Mouse (Mus musculus) forebrain, embryonic 15.5 days (tissue): ENCODE results near the gene Bcl2. TPM values are rescaled to one million over a fixed set of nuclear protein-coding genes. Genes with fewer than 3 reads are reported as not detected.
A peak's percentile ranks its signal among the peaks of the same experiment; 100 is the strongest.

ENCODE experiments used
- ATAC-seq: fragments of 200-750 bp; cut with Nextera tagmentation; replicated peaks from 2 replicates; pipeline ENCODE4 v1.8.0; 2017; ENCODE audit warnings: mild to moderate bottlenecking, moderate TSS enrichment, moderate library complexity
- H3K27ac ChIP-seq: fragments of 300-500 bp; sonication (generic); replicated peaks from 2 replicates; pipeline ENCODE4 v1.5.1; 2015; ENCODE audit warnings: mild to moderate bottlenecking, inconsistent platforms
- H3K27me3 ChIP-seq: fragments of 300-500 bp; sonication (generic); 2 replicates; pipeline ENCODE4 v1.6.1; 2015; ENCODE audit warnings: inconsistent platforms
- H3K36me3 ChIP-seq: fragments of 300-500 bp; sonication (generic); 2 replicates; pipeline ENCODE4 v1.6.1; 2015; ENCODE audit warnings: mild to moderate bottlenecking, inconsistent platforms
- H3K4me1 ChIP-seq: fragments of 300-500 bp; sonication (generic); 2 replicates; pipeline ENCODE4 v1.6.1; 2015; ENCODE audit warnings: inconsistent platforms
- H3K4me2 ChIP-seq: fragments of 300-500 bp; sonication (generic); replicated peaks from 2 replicates; pipeline ENCODE4 v1.6.1; 2015; ENCODE audit warnings: mild to moderate bottlenecking, inconsistent platforms
- H3K4me3 ChIP-seq: fragments of 300-500 bp; sonication (generic); 2 replicates; pipeline ENCODE4 v1.5.1; 2015; ENCODE audit warnings: mild to moderate bottlenecking, inconsistent platforms
- H3K9ac ChIP-seq: fragments of 300-500 bp; sonication (generic); replicated peaks from 2 replicates; pipeline ENCODE4 v1.6.1; 2015; ENCODE audit warnings: mild to moderate bottlenecking, inconsistent platforms
- H3K9me3 ChIP-seq: fragments of 300-500 bp; sonication (generic); 2 replicates; pipeline ENCODE4 v1.6.1; 2016; ENCODE audit warnings: inconsistent platforms
- WGBS: fragments of 180-500 bp; shearing (Covaris S2); methylation state at CpG from one replicate; pipeline ENCODE4 v1.1.7; 2015; ENCODE audit warnings: mixed read lengths; 5-methylcytosine and 5-hydroxymethylcytosine counted together
- polyA plus RNA-seq: library from polyadenylated mRNA; unstranded; fragments of >200 nt; fragmentation: Nextera tagmentation; extraction: Ambion mirVana; gene quantifications from 2 replicates; pipeline ENCODE4 v1.2.1, GENCODE M21; 2015

Gene Bcl2
- polyA plus RNA-seq, 1 experiment from 2014 or later = 15.3 TPM

DNA sequence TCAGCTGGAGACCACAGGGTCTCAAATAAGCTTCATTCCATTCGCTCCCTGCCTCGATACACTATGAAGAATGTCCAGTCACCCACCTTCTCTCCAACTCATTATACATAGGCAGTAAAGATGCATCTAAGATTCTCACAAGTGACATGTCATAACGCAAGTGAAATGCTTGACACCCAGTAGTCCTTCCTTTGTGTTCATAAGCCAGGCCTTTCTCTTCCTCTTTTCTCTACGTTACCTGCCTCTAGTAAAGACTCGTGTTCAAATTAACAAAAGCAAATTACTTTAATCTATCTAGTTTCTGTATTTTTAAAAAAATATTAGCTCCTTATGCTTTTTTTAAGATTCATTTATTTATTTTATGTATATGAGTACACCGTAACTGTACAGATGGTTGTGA lies 59.8 kb downstream of the Bcl2 start:
- no peak for ATAC-seq
- H3K27me3 ChIP-seq = no peaks in the 10 kb centered on the region
- no peak overlapping the region for H3K4me2 ChIP-seq
- H3K4me3 ChIP-seq = no peak overlapping the region
- no peak overlapping the region for H3K9ac ChIP-seq
- H3K4me1 ChIP-seq = no peaks in the 10 kb centered on the region
- no peaks in the 10 kb centered on the region for H3K36me3 ChIP-seq
- no peak overlapping the region for H3K27ac ChIP-seq
- no peaks in the 10 kb centered on the region for H3K9me3 ChIP-seq
- 89% methylated on average over 6 of the region's 6 CpGs for WGBS

DNA sequence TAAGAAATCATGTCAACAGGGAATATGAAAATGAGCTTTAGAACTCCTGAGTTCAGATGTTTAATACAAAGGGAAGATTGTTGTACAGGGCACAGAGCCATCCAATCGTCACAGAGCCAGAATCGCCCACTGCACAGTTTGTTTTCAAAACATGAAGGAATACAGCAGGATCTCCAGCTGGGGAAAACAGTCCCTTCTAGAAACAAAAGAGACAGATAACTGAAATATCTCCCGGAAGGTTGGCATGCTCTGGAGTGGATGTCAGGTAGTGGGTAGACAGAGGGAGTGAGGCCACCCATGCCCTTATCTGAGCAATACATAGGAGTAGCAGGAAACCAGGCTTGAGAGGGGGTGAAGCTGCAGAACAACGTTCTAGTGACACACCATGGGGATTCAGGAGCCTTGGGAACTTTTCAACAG lies 60.6 kb downstream of the Bcl2 start:
- WGBS = 43% methylated on average over 4 of the region's 4 CpGs
- Histone ChIP-seq H3K27me3 (no peaks in the 10 kb centered on the region), H3K36me3 (no peaks in the 10 kb centered on the region), H3K4me1 (no peaks in the 10 kb centered on the region), H3K9me3 (no peaks in the 10 kb centered on the region), H3K4me3 (no peak overlapping the region), H3K9ac (no peak overlapping the region), H3K27ac (no peak overlapping the region), H3K4me2 (no peak overlapping the region)
- ATAC-seq = no peak

DNA sequence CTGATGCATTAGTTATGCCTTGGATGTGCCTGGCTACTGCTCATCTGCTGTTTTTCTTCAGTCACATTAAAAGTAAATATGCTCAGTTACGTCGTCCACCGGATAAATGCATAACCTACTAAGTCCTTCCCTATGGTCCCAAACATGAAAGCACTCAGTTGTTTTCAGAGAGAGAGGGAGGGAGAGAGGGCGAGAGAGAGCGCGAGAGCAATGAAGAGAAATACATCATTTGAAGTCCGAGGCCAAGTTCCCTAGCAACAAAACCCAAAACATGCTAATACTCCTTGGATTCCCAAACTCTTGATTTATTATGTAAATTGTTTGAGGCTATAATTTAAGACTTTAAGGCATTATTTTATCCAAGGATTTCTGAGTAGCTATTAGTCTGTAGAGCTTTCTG lies 62.9 kb downstream of the Bcl2 start:
- Histone ChIP-seq H3K9ac (no peak overlapping the region), H3K9me3 (no peaks in the 10 kb centered on the region), H3K4me1 (no peaks in the 10 kb centered on the region), H3K4me2 (no peak overlapping the region), H3K27ac (no peak overlapping the region), H3K4me3 (no peak overlapping the region), H3K27me3 (no peaks in the 10 kb centered on the region), H3K36me3 (no peaks in the 10 kb centered on the region)
- ATAC-seq = no peak
- 39% methylated on average over 7 of the region's 7 CpGs for WGBS

DNA sequence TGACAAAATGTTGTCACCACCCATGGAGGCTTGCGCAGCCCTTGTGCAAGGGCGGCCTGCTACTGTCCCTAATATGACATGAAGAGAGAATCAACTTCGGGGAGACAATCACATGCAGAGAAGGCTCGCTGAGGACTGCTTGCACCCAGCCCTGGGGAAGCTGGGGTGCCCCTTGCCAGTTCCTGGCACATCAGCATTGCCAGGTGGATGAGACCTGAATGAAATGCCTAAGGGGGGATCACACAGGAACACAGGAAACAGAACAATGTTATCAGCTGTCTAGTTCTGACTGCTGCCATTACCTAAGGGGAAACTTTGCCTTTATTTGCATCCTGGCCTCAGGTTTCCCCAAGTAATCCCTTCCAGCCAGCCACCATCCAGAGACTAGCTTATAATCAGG lies 63.6 kb downstream of the Bcl2 start:
- Histone ChIP-seq H3K27ac (no peak overlapping the region), H3K27me3 (no peaks in the 10 kb centered on the region), H3K9me3 (no peaks in the 10 kb centered on the region), H3K4me2 (no peak overlapping the region), H3K9ac (no peak overlapping the region), H3K4me1 (no peaks in the 10 kb centered on the region), H3K4me3 (no peak overlapping the region), H3K36me3 (no peaks in the 10 kb centered on the region)
- ATAC-seq = no peak
- 79% methylated on average over 4 of the region's 4 CpGs for WGBS

DNA sequence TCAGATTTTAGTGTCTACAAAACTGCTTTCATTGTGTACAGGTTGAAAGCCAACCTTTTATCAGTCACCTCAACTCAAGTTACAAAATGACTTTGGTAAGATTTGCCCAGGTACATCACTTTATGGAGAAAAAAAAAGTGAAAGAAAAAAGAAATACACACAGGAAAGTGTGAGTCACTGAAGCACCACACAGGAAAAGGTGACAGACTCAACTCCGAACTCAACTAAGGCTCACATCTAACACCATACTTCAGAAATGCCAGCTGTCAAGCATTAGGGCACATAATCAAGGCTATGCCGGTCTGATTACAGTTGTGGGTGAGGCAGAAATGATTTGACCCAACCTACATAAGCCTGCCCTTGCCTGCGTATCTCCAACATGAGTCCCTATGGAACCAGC lies 66.7 kb downstream of the Bcl2 start:
- Histone ChIP-seq H3K36me3 (no peaks in the 10 kb centered on the region), H3K4me3 (no peak overlapping the region), H3K4me1 (no peaks in the 10 kb centered on the region), H3K27ac (no peak overlapping the region), H3K9ac (no peak overlapping the region), H3K27me3 (no peaks in the 10 kb centered on the region), H3K4me2 (no peak overlapping the region), H3K9me3 (no peaks in the 10 kb centered on the region)
- WGBS = 89% methylated on average over 3 of the region's 3 CpGs
- ATAC-seq = no peak

DNA sequence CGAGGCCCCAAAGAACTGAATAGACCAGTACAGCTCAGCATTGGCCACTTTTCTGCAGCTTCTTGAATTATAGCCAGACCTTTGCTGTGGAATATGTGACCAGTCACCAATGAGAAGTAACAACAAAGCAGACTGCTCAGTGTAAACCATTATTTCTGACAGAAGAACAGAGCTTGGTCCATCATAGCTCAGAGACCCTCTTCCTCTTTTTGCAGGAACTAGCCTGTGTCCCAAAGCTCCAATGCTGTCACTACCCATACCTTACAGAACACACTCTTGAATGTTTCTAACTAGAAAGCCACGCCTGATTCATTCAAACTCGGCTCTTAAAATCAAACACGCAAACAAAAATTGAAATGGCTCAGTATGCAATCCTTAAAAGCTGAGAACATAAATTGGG lies 69.5 kb downstream of the Bcl2 start:
- no peak overlapping the region for H3K27ac ChIP-seq
- H3K27me3 ChIP-seq = no peaks in the 10 kb centered on the region
- H3K9me3 ChIP-seq = no peaks in the 10 kb centered on the region
- H3K36me3 ChIP-seq = no peaks in the 10 kb centered on the region
- H3K4me1 ChIP-seq = no peaks in the 10 kb centered on the region
- 90% methylated on average over 4 of the region's 4 CpGs for WGBS
- no peak overlapping the region for H3K4me3 ChIP-seq
- no peak overlapping the region for H3K4me2 ChIP-seq
- no peak for ATAC-seq
- H3K9ac ChIP-seq = no peak overlapping the region

DNA sequence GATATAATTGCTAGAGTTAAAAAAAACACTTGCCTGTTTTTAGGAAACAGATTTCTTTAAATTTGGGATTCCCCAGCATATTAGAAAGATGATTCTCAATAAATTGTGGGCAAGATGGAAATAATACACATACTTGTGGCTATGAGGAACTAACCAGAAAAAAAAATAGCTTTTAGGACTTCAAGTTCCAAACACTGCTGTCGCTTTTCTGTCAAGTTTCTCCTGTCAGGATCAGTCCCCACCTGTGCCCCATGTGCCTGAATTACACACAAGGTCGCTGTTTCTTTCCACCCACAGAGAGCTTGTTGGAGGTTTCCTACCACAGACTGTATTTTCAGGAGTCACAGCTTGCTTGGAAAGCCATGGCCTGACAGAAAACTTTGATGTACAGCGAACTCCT lies 70.5 kb downstream of the Bcl2 start:
- H3K9ac ChIP-seq = no peak overlapping the region
- H3K9me3 ChIP-seq = no peaks in the 10 kb centered on the region
- no peak overlapping the region for H3K4me2 ChIP-seq
- H3K4me3 ChIP-seq = no peak overlapping the region
- WGBS = 81% methylated on average over 3 of the region's 3 CpGs
- H3K27me3 ChIP-seq = no peaks in the 10 kb centered on the region
- no peak for ATAC-seq
- H3K4me1 ChIP-seq = no peaks in the 10 kb centered on the region
- H3K27ac ChIP-seq = no peak overlapping the region
- H3K36me3 ChIP-seq = no peaks in the 10 kb centered on the region

DNA sequence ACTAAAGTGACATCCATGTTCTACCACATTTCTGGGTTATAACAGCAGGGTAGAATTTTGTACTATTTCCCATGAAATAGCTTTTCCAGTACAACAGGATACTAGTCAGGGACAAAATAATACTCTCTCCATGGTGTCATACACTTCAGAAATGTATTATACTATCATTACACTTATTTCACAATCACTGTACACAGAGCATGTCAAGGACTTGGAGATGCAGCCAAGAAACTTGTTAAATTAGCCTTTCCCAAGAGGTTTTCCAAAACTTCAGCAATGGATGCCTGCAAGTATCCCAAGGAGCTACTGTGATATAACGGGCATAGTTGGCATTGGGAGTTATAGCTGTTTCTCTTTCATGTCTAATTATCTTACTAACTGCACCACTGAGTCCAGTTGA lies 73.5 kb downstream of the Bcl2 start:
- Histone ChIP-seq H3K9me3 (no peaks in the 10 kb centered on the region), H3K4me2 (no peak overlapping the region), H3K27me3 (no peaks in the 10 kb centered on the region), H3K36me3 (no peaks in the 10 kb centered on the region), H3K9ac (no peak overlapping the region), H3K4me1 (no peaks in the 10 kb centered on the region), H3K27ac (no peak overlapping the region), H3K4me3 (no peak overlapping the region)
- no peak for ATAC-seq
- 87% methylated on average over 1 of the region's 1 CpGs for WGBS

DNA sequence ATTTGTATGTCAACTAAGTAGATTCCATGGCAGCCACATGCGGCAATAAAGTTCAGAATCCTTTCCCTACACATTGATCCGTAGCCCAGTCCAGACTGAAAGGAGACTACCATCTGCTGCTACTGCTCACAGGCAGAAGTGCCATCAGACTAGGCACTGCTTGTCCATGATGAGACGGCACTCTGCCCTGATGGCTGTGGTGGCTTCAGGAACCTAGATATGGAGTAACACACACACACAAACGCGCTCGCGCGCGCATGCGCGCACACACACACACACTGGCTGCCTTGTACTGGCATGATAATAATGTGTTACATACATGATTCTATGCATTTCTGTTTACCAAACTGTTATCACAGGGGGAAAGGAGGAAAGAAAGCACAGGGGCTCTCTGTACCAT lies 76.4 kb downstream of the Bcl2 start:
- H3K27me3 ChIP-seq = no peaks in the 10 kb centered on the region
- 87% methylated on average over 11 of the region's 11 CpGs for WGBS

DNA sequence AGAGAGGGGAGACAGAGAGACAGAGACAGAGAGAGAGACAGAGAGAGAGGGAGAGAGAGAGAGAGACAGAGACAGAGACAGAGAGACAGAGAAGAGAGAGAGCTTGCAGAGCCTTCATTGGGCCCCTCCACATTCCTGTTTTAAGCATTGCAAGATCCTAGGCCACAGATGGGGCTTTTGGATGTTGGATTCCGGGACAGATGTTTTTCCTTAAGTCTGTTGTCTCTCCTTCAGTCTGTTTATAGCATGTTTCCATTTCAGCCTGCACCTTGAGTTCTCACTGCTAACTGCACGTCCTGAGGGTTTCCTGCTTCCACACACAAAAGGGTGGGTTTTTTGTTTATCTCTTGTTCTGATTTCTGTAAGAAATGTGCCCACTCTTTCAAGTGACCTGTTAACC lies 77.4 kb downstream of the Bcl2 start:
- Histone ChIP-seq H3K4me2 (no peak overlapping the region), H3K36me3 (no peaks in the 10 kb centered on the region), H3K27ac (no peak overlapping the region), H3K4me3 (no peak overlapping the region), H3K9ac (no peak overlapping the region), H3K27me3 (no peaks in the 10 kb centered on the region), H3K4me1 (no peaks in the 10 kb centered on the region), H3K9me3 (no peaks in the 10 kb centered on the region)
- ATAC-seq = no peak
- WGBS = 58% methylated on average over 2 of the region's 2 CpGs

More for the DNA sequence above, 76.4 kb downstream of the Bcl2 start:
- Histone ChIP-seq H3K4me3 (no peak overlapping the region), H3K4me1 (no peaks in the 10 kb centered on the region), H3K36me3 (no peaks in the 10 kb centered on the region), H3K4me2 (no peak overlapping the region), H3K27ac (no peak overlapping the region), H3K9ac (no peak overlapping the region), H3K9me3 (no peaks in the 10 kb centered on the region)
- no peak for ATAC-seq

DNA sequence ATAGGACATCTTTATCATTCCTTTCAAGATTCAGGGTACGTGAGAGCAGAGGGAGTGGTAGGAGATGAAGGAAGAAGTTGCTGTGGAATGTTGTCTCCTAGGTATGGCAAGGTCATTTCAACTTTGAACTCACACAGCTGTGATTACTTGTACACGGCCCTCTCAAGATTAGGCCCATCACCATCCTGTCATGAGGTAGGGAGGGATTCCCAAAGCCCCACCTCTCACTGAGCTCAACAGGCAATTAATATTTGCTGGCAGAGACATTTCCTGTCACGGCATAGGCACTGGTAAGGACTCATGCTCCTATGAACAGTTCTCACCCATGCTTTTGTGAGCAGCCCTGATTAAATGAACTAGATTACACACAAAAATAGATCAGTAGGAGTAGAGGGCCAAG lies 80.9 kb downstream of the Bcl2 start:
- 83% methylated on average over 3 of the region's 3 CpGs for whole genome bisulfite sequencing
- Histone ChIP-seq H3K4me2 (no peak overlapping the region), H3K4me1 (peaks cover 22% of the 10 kb centered on the region)

DNA sequence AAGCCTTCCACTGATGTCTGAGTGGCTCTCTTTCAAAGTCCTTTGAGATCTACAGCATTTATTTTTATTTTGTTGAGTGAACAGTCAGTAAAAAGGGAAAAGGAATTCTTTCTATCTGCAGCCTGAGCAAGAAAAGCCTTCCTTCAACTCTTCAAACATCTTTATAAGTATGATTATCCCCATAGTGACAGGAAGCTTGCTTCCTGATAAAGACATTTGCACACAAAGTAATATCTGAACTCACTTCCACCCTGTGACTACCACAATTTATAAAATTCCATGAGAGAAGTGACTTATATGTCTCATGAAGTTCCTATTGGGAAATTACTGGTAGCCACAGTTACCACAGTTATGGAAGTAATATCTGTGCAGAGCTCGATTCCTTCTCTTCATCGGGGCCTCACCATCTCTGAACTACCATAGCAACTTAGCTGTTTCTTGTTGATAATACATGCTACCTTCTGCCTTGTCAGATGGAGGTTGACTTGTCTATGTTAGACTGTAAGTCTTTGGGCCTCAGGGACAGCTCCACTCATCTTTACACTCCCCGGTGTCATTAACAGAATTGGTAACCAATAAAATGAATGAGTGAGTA lies 82.1 kb downstream of the Bcl2 start:
- Histone ChIP-seq H3K9ac (no peak overlapping the region), H3K27ac (no peak overlapping the region), H3K4me3 (no peak overlapping the region), H3K9me3 (no peaks in the 10 kb centered on the region), H3K4me1 (peaks cover 22% of the 10 kb centered on the region), H3K36me3 (no peaks in the 10 kb centered on the region), H3K4me2 (no peak overlapping the region), H3K27me3 (no peaks in the 10 kb centered on the region)
- 95% methylated on average over 3 of the region's 3 CpGs for WGBS
- ATAC-seq = no peak

More for the DNA sequence above, 80.9 kb downstream of the Bcl2 start:
- no peaks in the 10 kb centered on the region for H3K27me3 ChIP-seq
- no peak overlapping the region for H3K4me3 ChIP-seq
- no peak overlapping the region for H3K9ac ChIP-seq
- H3K27ac ChIP-seq = no peak overlapping the region
- no peak for ATAC-seq
- H3K9me3 ChIP-seq = no peaks in the 10 kb centered on the region
- H3K36me3 ChIP-seq = no peaks in the 10 kb centered on the region

DNA sequence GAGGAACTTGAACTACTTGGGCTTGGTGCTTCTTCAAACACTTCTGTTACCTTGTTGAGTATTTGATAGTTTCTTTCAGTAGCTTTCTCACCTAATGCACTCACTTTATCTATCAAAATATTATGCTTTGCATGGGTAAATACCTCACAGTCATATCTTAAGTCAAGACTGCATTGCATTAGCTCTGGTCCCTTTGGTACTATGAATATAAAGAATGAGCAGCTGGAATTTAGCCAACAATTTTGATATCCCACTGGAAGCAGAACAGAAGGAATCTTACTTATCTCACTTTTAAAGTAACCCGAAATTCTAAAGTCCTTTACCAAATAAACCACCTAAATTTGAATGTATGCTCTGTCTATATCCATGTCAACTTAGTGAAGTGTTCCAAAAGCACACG lies 83.1 kb downstream of the Bcl2 start:
- H3K4me3 ChIP-seq = no peak overlapping the region
- no peak for ATAC-seq
- no peaks in the 10 kb centered on the region for H3K36me3 ChIP-seq
- H3K4me1 ChIP-seq = peaks cover 22% of the 10 kb centered on the region
- H3K27ac ChIP-seq = 0 out of 2 replicates have a peak overlapping the region, but pooled peaks have one; percentile 5
- no peak overlapping the region for H3K9ac ChIP-seq
- H3K4me2 ChIP-seq = no peak overlapping the region
- H3K27me3 ChIP-seq = no peaks in the 10 kb centered on the region
- no peaks in the 10 kb centered on the region for H3K9me3 ChIP-seq
- WGBS = 87% methylated on average over 2 of the region's 2 CpGs
